Mouse (Mus musculus) frontal cortex, adult (tissue): ENCODE data around the gene Cntrob.
"Not testable (repeated sequence)": the region's sequence is repeated elsewhere in the genome, so short reads cannot be mapped to it uniquely, and the experiment has no call there.

Source experiments
- ATAC-seq: cut with Nextera tagmentation; 2 replicates; pipeline ENCODE4 v1.9.2; 2017; ENCODE audit warnings: mild to moderate bottlenecking, moderate library complexity, mixed read lengths; ENCODE audit not compliant: low TSS enrichment

Cntrob gene

DNA sequence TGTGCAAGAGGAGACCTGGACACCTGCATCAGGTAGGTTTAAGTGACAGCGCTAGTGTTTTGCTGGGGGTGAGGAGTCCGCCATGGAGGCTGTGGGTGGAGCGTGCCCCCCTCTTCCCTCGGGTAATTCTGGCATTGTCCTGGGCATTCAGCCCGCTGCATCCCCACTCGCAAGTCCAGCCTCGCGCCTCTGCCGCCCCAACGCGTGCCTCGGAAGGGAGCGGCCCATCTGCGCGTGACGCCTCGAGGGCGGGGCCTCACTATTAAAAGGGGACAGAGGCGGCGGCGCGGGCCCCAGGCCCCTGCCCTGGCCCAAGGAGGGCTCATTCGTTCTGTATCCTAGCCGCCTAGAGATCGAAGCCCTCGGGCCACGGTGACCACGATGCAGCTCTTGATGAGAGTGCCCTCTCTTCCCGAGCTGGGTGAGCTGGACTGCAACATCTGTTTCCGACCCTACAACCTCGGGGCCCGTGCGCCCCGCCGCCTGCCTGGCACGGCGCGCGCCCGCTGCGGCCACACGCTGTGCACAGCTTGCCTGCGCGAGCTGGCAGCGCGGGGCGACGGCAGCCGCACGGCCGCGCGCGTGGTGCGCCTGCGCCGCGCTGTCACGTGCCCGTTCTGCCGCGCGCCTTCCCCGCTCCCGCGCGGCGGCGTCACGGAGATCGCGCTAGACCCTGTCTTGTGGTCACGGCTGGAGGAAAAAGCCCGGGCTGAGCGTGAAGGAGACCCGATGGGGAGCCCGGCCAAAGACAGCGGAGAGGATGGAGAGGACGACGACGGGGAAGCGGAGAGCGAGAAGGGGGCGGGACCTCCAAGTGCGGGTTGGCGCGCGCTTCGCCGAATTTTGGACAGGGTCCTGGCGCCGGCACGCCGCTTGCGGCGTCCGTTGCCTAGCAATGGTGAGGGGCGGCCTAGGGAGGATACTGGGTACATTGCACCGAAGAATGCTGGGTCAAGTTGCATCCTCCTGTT lies 16.9 kb upstream of the Cntrob start, which contains the start of gene Rnf227:
TSS of gene Rnf227 (plus strand) at position 301 of the 971 bp plus-strand sequence.
- ATAC-seq: peak; percentile 86

DNA sequence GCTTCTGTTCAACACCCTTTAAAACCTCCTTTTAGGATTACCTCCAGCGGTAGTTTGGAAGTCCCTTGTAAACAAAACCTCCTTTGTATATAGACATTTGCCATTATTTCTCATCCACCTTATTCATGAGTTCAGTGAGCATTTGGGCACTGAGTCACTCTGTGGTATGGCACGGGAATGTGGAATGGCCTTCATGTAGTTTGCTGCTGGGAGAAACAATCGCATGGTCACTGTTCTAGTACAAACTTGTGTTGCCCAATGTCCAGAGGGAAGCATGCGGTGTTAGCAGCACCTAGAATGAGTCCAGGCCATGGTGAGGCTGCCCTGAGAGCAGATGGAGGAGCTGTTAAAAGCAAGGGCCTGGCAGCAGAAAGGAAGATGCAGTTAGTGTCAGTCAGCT lies 11.2 kb upstream of the Cntrob start:
- ATAC-seq: no peak

DNA sequence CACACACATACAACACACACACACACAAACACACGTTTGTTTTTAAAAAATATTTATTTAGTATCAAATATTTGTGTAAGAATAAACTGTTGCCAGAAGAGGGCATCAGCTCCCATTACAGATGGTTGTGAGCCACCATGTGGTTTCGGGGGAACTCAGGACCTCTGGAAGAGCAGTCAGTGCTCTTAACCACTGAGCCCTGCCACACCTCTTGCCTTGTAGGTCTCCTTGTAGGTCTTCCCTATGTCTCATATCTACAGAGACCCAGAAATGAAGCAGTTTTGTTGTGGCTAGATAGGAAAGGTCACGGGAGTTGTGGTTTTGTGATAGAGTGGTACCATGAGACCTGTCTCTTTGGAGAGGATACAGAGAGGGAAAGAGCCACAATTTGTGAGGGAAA lies 10.3 kb upstream of the Cntrob start:
- no peak for ATAC-seq

DNA sequence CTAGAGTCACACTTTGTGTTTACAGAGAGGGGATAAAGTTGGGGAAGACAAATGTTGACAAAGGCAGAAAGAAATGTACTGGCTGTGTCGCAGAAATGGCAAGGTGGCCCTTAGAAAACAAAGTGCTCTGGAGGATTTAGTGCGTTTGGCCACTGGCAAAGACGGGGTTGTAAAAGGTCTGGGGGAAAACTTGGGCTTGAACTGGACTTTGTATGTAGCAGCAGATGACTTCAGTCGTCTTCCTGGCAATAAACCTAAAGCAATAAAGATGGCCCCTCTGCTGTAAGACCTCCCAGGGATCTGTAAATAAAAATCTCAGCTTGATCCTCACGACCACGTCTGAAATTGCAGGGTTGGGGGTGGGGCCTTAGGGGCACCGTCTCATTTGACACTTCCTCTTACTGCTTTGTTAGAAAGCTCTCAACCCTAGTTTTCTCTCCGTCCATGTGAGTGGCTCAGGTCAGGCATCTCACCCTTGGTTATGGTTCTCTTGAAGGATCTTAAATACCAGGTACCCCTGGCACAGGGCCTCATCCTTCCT lies 9.2 kb upstream of the Cntrob start:
- no peak for ATAC-seq

DNA sequence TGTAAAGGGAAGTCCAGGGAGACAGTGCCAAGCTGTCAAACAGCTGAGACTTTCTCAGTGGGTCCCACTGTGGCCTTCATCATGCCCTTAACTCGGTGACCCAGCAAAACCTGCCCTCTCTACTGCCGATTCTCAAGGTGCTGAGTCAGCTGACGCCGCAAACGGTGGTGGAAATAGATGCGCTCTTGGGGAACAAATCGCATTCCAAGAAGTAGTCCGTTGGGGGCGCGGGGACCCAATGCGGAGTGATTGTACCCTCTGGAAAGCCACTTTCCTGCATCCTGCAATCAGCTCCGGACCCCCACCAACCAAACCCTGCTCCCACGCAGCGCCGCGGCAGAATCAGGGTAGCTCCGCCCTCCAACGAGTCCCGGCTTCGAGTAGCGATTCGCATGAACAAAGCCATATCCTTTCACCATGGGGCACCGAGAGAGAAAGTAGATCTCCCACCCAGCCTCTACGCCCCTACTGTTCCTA lies 8.4 kb upstream of the Cntrob start:
- ATAC-seq: peak; percentile 66

DNA sequence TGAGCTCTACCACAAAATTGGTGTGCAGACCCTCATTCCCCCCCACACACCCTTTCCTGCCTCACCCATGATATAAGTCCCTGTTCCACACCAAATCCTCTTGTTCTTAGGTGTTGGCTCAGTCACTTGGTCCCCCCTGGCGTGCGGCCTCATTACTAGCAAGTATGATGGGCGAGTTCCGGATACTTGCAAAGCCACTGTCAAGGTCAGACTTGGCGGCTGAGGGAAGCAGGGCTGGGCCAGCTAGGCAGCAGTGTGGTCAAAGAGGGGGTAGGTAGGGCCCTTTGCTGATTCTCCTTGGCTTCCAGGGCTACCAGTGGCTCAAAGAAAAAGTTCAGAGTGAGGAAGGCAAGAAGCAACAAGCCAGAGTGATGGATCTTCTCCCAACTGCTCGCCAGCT lies 7.6 kb upstream of the Cntrob start:
- no peak for ATAC-seq

DNA sequence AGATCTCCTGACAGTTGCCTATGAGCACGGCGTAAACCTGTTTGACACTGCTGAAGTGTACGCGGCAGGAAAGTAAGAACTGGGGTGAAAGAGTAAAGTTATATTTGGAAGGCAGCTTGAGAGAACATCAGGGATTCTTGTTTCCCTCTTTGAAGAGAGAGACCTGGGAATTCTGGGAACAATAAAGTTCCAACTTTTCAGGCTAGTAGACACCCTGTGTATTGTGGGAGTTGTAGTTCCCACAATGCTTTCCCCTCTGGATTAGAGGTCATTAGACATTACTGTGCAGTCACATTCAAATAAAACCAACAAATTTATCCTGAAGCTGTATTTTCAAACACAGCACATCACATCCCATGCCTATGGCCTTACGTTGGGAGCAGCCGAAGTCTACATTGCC lies 4.9 kb upstream of the Cntrob start:
- no peak for ATAC-seq

DNA sequence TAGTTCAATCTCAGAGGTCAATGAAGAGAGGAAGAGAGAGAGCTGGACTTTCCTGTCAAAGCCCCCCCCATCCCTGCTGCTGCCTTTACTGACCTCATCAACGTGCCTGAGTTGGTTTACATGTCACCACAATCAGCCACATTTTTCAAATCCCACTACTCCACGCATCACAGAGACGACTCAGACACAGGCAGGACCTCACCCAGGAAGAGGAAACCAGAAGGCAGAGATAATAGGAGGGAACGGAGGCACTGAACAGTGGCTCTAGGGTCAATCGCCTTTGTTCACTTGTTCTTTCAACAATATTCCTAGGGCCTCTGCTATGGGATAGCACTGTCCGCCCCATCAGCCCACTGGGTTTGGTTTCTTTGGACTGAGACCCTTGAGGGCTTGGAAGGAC lies 4.1 kb upstream of the Cntrob start:
- no peak for ATAC-seq

DNA sequence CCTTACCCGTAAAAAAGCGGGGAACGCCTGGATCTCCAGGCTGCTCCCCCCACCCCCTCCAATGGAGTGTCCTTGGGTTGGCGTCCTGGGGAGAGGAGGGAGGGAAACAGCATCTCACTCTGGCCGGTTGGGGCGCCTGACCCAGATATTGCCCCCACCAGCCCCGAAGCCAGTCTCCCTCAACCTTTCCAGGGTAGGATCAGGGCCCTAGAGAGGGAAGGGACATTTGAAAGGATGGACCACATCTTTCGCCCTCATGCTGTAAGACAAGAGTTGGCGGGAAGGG lies 3.5 kb upstream of the Cntrob start:
- no peak for ATAC-seq

DNA sequence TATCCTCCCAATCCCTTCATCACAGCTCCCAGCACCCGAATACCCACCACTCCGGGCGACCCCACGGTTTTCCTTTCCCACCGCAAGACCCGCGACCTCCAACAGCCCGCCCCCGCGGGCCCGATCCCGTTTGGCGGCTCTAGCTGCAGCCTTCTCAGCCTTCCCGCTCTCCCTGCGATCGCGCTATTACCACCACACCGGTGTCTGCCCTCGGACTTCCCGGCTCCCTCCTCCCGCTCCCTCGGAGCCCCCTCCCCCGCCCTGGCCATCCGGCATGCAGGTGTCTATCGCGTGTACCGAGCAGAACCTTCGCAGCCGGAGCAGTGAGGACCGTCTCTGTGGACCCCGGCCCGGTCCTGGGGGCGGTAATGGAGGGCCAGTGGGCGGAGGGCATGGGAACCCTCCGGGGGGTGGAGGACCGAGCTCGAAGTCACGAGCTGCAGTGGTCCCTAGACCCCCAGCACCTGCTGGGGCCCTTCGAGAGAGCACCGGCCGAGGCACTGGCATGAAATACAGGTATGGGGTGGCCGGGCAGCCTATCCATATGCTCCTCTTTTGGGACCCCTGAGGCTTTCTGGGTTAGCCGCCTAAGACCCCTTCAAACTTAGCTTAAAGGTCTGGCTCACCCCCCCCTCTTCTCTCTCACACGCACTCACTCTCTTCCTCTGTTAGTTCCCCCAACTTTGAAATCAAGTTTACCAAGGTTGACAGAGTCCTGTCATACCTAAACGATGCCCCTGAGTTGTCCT lies 3.0 kb upstream of the Cntrob start:
- ATAC-seq: no peak

DNA sequence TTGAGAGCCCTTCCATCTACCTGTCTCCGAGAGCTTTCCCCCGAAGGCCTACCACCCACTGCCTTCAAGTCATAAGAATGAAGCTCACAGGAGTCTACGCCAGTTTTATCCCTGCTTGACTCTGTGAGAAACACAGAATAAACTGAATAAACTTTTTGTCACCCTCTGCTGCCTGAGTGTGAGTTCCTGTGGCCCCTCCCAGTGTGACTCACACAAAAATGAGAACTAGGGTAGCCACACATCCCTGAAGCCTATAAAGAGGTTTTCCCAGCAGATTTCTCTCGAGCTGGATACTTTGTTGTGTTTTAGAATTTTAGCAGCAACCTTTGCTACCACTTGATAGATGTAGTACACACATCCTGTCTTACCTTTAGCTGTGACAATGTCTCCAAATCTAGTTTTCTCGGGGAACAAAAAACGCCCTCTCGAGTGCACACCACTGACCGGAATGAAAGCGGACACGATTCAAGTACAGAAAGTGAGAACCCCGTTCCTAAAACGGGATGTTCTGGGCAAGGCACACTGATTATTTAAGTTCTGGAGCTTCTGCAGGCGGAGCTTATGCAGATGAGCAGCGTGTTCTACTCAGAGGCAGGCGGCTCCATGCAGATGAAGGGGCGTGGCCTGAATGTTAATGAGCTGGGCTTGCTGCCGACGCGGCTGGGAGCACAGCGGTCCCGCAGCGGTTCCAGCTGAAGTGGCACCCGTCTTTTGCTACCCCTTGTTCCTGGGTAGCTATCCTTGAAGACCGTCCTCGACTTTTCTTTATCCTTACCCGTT lies 2.2 kb upstream of the Cntrob start, which contains the start of gene Kcnab3:
TSS of gene Kcnab3 (plus strand) at position 631 of the 780 bp plus-strand sequence.
- ATAC-seq: peak; percentile 62

DNA sequence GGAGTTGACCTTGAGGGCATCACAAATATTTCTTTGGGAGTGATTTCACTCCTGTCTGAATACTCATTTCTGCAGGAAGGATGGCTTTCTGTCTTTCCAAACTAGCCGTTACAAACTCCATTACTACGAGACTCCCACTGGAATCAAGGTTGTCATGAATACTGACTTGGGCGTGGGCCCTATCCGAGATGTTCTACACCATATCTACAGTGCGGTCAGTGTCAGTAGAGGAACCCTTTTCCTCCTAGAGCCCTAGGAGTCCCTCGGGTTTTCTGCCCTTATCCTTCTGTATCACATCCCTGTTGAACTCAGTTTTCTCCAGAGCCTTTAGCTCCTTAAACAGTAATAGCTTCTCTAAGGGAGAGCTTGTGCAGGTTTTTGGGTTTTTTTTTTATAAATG lies 1.2 kb upstream of the Cntrob start:
- ATAC-seq: no peak

DNA sequence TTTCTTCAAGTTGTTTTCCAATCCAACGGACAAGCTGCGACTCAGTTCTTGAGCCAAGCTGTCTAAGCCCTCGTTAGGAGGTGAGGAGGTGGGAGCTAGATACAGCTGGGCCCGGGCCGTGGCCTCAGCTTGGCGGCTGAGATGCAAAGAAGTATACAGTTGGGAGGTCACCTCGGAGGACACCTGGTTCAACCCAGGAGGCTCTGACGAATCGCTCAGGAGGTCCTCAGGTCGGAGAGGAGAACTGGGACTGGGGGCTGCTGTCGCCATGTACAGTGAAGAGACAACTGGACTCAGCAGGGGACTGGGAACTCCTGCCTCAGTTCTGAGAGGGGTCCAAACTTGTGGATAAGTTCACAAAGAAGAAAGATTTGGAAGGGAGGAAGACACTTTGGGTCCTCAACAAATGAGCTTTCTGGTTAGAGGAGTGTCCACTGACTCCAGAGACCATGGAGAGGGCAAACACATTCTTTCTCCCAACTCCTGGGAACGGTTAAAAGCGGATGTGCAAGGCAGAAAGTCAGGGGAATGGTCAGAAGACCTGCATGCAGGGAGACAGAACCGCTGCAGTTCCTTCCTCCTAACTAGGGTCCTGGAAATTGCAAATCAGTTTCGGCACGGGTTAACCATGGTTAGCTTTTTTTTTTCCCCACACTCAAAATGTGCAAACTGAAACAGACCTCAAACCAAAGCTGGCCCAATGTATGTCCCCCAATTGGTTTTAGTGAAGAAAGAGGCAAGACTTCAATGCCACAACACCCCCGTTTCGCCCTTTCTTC lies 693 bp downstream of the Cntrob start:
- no peak for ATAC-seq

DNA sequence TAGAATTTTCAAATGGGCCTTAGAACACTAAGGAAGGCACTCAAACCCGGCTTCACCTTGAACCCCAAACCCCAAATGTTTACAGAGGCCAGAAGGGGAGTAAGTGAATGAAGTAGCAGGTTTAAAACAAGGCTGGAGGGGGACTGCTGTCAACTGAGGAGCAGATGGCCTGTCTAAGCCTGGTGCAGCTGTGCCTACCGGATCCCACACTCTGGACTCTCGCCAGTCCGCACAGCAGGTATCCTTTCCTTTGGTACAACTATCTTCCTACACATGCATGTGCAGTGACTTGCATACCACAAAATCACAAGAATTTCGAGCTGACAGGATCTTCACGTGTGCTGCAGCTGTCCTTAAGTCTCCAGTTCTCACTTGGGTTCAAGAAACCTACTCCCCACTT lies 1.6 kb downstream of the Cntrob start:
- ATAC-seq: no peak

DNA sequence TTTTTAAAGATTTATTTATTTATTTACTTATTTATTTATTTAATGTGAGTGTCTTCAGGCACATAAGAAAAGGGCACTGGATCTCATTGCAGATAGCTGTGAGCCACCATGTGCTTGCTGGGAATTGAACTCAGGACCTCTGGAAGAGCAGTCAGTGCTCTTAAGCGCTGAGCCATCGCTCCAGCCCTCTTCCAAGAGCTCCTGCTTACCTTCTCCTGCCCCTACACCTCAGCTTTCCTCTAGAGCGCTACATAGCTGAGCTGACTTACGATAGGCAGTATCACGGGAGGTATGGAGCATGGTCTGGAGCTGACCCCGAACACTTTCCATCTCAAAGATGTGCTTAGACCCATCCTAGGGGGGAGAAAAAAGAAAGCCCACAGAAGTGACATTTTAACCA lies 2.0 kb downstream of the Cntrob start:
- ATAC-seq: no peak

DNA sequence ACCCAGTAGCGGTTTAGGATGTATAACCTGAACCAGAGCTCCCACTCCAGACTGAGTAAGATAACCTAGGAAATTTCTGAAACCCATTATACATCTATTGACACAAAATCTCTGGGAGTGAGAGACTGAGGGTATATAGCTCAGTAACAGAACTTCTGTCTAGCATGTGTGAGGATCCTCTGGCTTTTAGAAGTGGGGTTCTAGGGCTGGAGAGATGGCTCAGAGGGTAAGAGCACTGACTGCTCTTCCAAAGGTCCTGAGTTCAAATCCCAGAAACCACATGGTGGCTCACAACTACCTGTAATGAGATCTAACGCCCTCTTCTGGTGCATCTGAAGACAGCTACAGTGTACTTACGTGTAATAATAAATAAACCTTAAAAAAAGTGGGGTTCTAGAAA lies 5.6 kb downstream of the Cntrob start:
- not testable (repeated sequence) for ATAC-seq

DNA sequence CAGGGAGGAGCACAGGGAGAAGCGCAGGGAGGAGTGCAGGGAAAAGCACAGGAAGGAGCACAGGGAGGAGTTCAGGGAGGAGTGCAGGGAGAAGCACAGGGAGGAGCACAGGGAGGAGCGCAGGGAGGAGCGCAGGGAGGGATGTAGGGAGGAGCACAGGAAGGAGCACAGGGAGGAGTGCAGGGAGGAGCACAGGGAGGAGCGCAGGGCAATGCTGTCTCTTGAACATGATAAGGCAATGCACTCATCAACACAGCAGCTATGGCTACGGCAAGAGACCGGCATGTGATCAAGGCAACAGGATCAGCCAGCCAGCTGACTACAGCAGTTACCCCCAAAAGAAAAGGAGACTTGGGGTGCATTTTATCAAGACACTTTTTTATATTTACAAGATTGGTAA lies 7.2 kb downstream of the Cntrob start:
- no peak for ATAC-seq

DNA sequence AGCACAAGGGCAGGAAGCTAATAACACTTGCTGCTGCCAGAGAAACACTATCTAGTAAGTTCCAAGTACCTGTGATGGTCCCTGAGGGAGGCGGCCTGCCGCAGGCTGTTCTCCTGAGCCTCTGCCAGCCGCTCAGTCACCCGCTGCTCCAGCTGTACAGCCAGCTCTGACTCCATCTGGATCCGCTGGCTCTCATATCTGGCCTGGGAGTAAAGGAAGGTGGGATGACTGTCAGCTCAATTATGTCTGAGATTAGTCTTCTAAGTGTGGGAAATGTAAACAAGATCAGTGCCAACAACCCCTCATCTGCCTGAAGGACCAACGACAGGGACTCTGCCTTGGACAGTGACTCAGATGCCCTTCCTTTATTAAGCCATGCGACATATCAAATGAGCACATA lies 12.3 kb downstream of the Cntrob start:
- ATAC-seq: no peak

DNA sequence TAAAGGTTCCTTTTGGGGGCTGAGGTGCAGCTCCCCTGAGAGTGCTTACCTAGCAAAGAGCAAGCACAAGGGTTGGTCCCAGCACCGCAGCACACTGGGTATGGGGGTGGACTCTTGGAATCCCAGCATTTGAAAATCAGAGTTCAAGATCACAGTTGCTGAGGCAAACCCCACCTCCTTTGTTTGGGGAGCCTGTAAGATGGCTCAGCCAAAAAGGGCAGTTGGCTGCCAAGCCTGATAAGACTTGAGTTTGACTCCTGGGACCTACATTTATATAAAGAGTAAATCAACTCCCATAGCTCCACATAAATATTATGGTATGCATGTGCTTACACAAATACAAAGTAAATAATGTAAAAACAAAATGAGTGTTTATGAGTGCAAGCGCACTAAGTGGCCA lies 17.5 kb downstream of the Cntrob start:
- no peak for ATAC-seq

DNA sequence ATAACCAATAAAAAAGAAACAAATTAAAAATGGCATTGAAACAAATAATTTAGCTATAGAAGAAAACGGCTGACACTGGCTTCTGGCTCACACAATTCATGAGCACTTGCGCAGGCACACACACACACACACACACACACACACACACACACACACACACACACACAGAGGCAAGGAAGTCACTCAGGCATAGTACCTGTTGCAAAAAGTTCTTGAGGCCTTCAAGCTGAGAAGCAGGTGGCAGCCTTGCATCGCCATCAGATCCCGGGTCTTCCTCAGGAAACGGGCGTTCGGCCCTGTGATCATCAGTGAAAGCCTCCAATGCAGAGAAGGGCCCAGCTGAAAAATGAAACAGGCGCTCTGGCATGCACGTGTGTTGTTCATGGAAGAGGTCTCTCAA lies 18.3 kb downstream of the Cntrob start:
- no peak for ATAC-seq

DNA sequence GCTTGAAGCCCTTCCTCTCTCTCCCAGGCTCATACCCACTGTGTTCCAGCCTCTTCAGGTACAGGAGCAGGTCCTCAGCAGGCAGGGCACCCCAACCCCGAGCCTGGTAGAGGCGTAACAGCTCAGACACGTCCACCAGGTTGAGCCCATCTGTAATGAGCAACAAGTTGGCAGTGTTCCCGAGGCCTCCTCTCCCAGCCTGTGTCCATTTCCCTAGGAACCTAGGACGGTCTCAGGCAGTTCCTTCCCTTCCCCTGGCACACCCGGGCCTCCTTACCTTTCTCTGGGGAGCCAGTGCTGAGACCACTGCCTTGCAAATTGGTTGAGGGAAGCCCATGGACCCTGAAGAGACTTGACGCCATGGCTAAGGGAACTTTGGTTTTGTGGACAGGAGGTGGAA lies 20.8 kb downstream of the Cntrob start:
- no peak for ATAC-seq
